Mouse (Mus musculus): ENCODE measurements around the gene Gm45062. TPM values are rescaled to one million over a fixed set of nuclear protein-coding genes. Genes with fewer than 3 reads are reported as not detected.

The Gm45062 gene
- polyA plus RNA-seq, 1 experiment from 2014 or later = 0.85 TPM

- Histone ChIP-seq H3K27ac (ENCODE audit: low read depth) (peak overlapping the region; percentile 22; the same call in 1 of the 2 replicates), H3K27me3 (ENCODE audit: insufficient read depth, low read length) (no peaks in the 10 kb centered on the region), H3K4me1 (ENCODE audit: insufficient read depth) (no peaks in the 10 kb centered on the region), H3K9me3 (ENCODE audit: low read length) (no peaks in the 10 kb centered on the region), H3K9ac (replicated peaks) (no peak overlapping the region), H3K36me3 (replicated peaks; ENCODE audit: insufficient read depth, low read length) (no peaks in the 10 kb centered on the region), H3K4me3 (ENCODE audit: low read depth, low read length) (no peak overlapping the region), H3K4me2 (ENCODE audit: low read depth, low read length) (0 out of 2 replicates have a peak overlapping the region, but pooled peaks have one; percentile 6)
- no peak for DNase-seq
- ATAC-seq = peak; percentile 45
- WGBS (ENCODE audit: insufficient replicate concordance) = 52% methylated on average over 5 of the region's 5 CpGs
- TF ChIP-seq EP300 (IDR thresholded peaks at IDR 0.05; ENCODE audit: low read depth) = no peak
- no peak for TF ChIP-seq CTCF (IDR thresholded peaks at IDR 0.05; ENCODE audit: low read depth)
These were observed 236.0 kb downstream of the Gm45062 start for GRCm38 (mm10) chr6:8495109-8495826.

GRCm38 (mm10) chr6:8495827-8496222 is 236.6 kb downstream of the Gm45062 start:
- no peak for TF ChIP-seq EP300 (IDR thresholded peaks at IDR 0.05; ENCODE audit: low read depth)
- no peak for TF ChIP-seq CTCF (IDR thresholded peaks at IDR 0.05; ENCODE audit: low read depth)
- no peaks in the 10 kb centered on the region for H3K27me3 ChIP-seq (ENCODE audit: insufficient read depth, low read length)
- H3K9ac ChIP-seq (replicated peaks) = no peak overlapping the region
- H3K4me1 ChIP-seq (ENCODE audit: insufficient read depth) = no peaks in the 10 kb centered on the region
- WGBS (ENCODE audit: insufficient replicate concordance) = 69% methylated on average over 4 of the region's 4 CpGs
- H3K36me3 ChIP-seq (replicated peaks; ENCODE audit: insufficient read depth, low read length) = no peaks in the 10 kb centered on the region
- H3K4me2 ChIP-seq (ENCODE audit: low read depth, low read length) = 0 out of 2 replicates have a peak overlapping the region, but pooled peaks have one; percentile 6
- H3K4me3 ChIP-seq (ENCODE audit: low read depth, low read length) = no peak overlapping the region
- no peak overlapping the region for H3K27ac ChIP-seq (ENCODE audit: low read depth)
- DNase-seq (no peak), ATAC-seq (no peak)
- H3K9me3 ChIP-seq (ENCODE audit: low read length) = no peaks in the 10 kb centered on the region

- 62% methylated on average over 6 of the region's 6 CpGs for WGBS (ENCODE audit: insufficient replicate concordance)
- ATAC-seq = no peak
- Histone ChIP-seq H3K9me3 (ENCODE audit: low read length) (no peaks in the 10 kb centered on the region), H3K27ac (ENCODE audit: low read depth) (no peak overlapping the region), H3K9ac (replicated peaks) (no peak overlapping the region), H3K4me3 (ENCODE audit: low read depth, low read length) (no peak overlapping the region), H3K4me1 (ENCODE audit: insufficient read depth) (no peaks in the 10 kb centered on the region), H3K27me3 (ENCODE audit: insufficient read depth, low read length) (no peaks in the 10 kb centered on the region), H3K36me3 (replicated peaks; ENCODE audit: insufficient read depth, low read length) (no peaks in the 10 kb centered on the region), H3K4me2 (ENCODE audit: low read depth, low read length) (no peak overlapping the region)
- DNase-seq = no peak
- TF ChIP-seq CTCF (IDR thresholded peaks at IDR 0.05; ENCODE audit: low read depth) = no peak
- no peak for TF ChIP-seq EP300 (IDR thresholded peaks at IDR 0.05; ENCODE audit: low read depth)
These were observed 238.1 kb downstream of the Gm45062 start for GRCm38 (mm10) chr6:8497234-8497867.

- Histone ChIP-seq H3K27me3 (ENCODE audit: insufficient read depth, low read length) (no peaks in the 10 kb centered on the region), H3K4me3 (ENCODE audit: low read depth, low read length) (no peak overlapping the region), H3K9me3 (ENCODE audit: low read length) (no peaks in the 10 kb centered on the region), H3K36me3 (replicated peaks; ENCODE audit: insufficient read depth, low read length) (no peaks in the 10 kb centered on the region), H3K4me1 (ENCODE audit: insufficient read depth) (no peaks in the 10 kb centered on the region), H3K9ac (replicated peaks) (no peak overlapping the region), H3K4me2 (ENCODE audit: low read depth, low read length) (no peak overlapping the region), H3K27ac (ENCODE audit: low read depth) (no peak overlapping the region)
- WGBS (ENCODE audit: insufficient replicate concordance) = 80% methylated on average over 6 of the region's 6 CpGs
- TF ChIP-seq CTCF (IDR thresholded peaks at IDR 0.05; ENCODE audit: low read depth) (no peak), EP300 (IDR thresholded peaks at IDR 0.05; ENCODE audit: low read depth) (no peak)
- DNase-seq = no peak
- no peak for ATAC-seq
These were observed 238.6 kb downstream of the Gm45062 start for GRCm38 (mm10) chr6:8497868-8498257.

GRCm38 (mm10) chr6:8498961-8499360 is 239.7 kb downstream of the Gm45062 start:
- Histone ChIP-seq H3K27me3 (ENCODE audit: insufficient read depth, low read length) (no peaks in the 10 kb centered on the region), H3K36me3 (replicated peaks; ENCODE audit: insufficient read depth, low read length) (no peaks in the 10 kb centered on the region), H3K4me3 (ENCODE audit: low read depth, low read length) (no peak overlapping the region), H3K27ac (ENCODE audit: low read depth) (no peak overlapping the region), H3K4me2 (ENCODE audit: low read depth, low read length) (no peak overlapping the region), H3K9me3 (ENCODE audit: low read length) (no peaks in the 10 kb centered on the region), H3K4me1 (ENCODE audit: insufficient read depth) (no peaks in the 10 kb centered on the region), H3K9ac (replicated peaks) (no peak overlapping the region)
- no peak for ATAC-seq
- TF ChIP-seq EP300 (IDR thresholded peaks at IDR 0.05; ENCODE audit: low read depth) (no peak), CTCF (IDR thresholded peaks at IDR 0.05; ENCODE audit: low read depth) (no peak)
- WGBS (ENCODE audit: insufficient replicate concordance) = 78% methylated on average over 3 of the region's 3 CpGs
- DNase-seq = no peak

- H3K9ac ChIP-seq (replicated peaks) = no peak overlapping the region
- DNase-seq (no peak), ATAC-seq (no peak)
- no peaks in the 10 kb centered on the region for H3K27me3 ChIP-seq (ENCODE audit: insufficient read depth, low read length)
- no peaks in the 10 kb centered on the region for H3K36me3 ChIP-seq (replicated peaks; ENCODE audit: insufficient read depth, low read length)
- 31% methylated on average over 3 of the region's 3 CpGs for WGBS (ENCODE audit: insufficient replicate concordance)
- no peaks in the 10 kb centered on the region for H3K9me3 ChIP-seq (ENCODE audit: low read length)
- peaks cover 8% of the 10 kb centered on the region; the same call in 1 of the 2 replicates for H3K4me1 ChIP-seq (ENCODE audit: insufficient read depth)
- no peak overlapping the region for H3K4me3 ChIP-seq (ENCODE audit: low read depth, low read length)
- H3K4me2 ChIP-seq (ENCODE audit: low read depth, low read length) = no peak overlapping the region
- TF ChIP-seq EP300 (IDR thresholded peaks at IDR 0.05; ENCODE audit: low read depth) = no peak
- TF ChIP-seq CTCF (IDR thresholded peaks at IDR 0.05; ENCODE audit: low read depth) = no peak
- peak overlapping the region; percentile 57; the same call in 1 of the 2 replicates for H3K27ac ChIP-seq (ENCODE audit: low read depth)
These were observed 244.7 kb downstream of the Gm45062 start for GRCm38 (mm10) chr6:8503953-8504352.
